Mouse (Mus musculus): ENCODE data around the gene Gnb5.

DNA sequence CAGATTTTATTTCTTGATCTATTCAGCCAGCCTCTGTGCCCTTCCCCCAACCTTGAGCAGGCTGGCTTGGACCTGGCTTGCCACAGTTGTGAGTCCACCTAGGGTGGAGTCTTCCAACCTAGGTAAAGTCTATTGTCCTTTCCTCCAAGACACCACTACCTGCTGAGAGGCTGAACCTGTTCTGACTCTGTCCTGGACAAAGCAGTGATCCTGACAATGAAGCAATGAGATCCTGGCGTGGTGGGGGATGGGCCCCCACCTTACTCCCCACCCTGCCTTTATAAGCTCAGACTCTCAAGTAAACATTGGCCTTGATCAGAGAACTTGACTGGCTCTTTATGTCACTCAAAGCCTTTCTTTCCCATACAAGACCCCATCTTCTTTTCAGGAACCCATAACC, 70.3 kb downstream of the Gnb5 start:
- TF ChIP-seq CTCF (IDR thresholded peaks at IDR 0.05; ENCODE audit: borderline replicate concordance, insufficient read depth, low read length) (no peak), POLR2A (IDR thresholded peaks at IDR 0.05; ENCODE audit: low read depth, low read length) (no peak)
